Mouse (Mus musculus) c-Kit-positive CD71-positive TER-119-negative erythroid progenitor cells, embryonic 14.5 days (primary cell): Measurements from ENCODE around the gene Peli2.
"Not testable (repeated sequence)": the region's sequence is repeated elsewhere in the genome, so short reads cannot be mapped to it uniquely, and the experiment has no call there.

Source experiments
- DNase-seq: peaks from one replicate; pipeline ENCODE4 v3.0.0-alpha.2; 2013; ENCODE audit warnings: low read depth

Gene Peli2

DNA sequence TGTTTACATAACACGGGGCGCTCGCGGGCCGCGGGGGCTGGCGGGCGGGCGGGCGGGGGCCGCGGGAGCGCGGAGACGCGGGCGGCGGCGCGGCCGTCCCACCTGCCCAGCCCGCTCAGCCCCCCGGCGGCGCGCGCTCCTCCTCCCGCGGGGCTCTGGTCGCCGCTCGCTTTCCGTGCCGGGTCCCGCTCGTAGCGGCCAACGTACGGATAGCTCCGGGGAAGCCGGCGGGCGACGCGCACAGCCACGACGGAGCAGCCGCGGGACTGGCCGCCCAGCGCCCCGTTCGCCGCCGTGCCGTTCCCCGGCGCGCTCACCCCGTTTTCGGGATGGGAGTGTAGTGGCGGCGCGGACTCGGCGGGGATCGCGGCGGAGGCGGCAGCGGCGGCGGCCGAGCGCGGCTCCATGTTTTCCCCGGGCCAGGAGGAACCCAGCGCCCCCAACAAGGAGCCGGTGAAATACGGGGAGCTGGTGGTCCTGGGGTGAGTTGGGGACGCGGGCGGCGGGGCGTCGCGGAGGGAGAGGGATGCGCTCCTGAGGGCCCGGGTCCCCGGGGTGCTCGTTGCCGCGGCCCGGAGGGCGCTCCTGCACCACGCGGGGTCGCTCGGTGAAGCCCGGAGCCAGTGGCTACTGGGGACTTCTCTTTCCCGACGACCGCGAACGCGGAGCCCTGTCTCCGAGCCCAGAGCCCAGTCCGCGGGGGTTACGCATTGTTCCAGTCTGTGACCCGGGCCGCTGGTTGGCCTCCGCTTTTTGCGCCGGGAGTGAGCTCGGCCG lies at the start of gene Peli2:
Gene Peli2, plus strand, starts transcription at position 72 of the 777 bp plus-strand sequence.
- no peak for DNase-seq

- no peak for DNase-seq
These were observed 48.5 kb upstream of the Peli2 start for GRCm38 (mm10) chr14:48072104-48072503.

DNA sequence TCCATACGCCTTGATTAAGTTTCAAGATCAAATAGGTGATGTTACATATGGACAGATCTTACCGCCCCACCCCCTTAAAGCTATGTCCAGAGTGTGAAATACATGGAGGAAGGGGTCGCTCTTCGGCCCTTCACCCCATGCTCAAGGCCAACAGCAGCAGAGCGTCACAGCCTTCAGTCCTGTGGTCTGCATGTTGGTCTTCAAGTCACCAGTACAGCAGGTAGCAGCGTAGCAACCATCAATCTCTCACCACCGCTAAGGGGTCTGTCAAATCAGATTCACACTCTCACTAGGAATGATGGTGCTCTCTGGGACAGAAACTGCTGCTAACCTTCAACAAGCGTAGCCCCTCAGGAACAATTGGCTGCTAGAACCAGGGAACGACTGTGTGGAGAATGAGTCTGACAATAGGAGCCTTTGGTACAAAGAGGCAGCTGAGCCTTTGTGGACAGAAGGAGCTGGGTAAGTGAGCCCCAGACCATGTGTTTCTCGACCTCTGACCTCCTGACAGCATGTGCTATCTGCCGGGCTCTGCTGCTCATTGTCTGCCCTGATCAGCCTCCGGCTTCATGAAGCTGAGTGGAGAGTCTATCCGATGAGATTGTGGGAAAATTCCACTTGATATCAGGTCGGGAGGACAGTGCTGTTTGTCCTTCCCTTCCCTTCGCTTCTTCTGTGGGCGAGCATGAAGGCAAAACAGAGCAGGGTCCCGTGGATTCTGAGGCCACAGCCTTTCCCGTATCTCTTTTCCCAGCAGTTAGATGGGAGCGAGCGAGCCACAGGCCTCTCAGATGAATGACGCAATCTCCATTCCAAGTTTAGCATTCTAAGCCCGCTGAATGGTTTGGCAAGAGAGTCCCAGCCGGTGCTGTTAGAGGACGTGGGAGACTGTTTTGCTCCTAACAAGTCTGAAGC lies 47.1 kb upstream of the Peli2 start:
- DNase-seq = no peak

- not testable (repeated sequence) for DNase-seq
These were observed 41.0 kb upstream of the Peli2 start for GRCm38 (mm10) chr14:48079574-48079973.

- no peak for DNase-seq
These were observed 36.5 kb upstream of the Peli2 start for GRCm38 (mm10) chr14:48083836-48084812.

- no peak for DNase-seq
These were observed 33.8 kb upstream of the Peli2 start for GRCm38 (mm10) chr14:48086682-48087297.

DNA sequence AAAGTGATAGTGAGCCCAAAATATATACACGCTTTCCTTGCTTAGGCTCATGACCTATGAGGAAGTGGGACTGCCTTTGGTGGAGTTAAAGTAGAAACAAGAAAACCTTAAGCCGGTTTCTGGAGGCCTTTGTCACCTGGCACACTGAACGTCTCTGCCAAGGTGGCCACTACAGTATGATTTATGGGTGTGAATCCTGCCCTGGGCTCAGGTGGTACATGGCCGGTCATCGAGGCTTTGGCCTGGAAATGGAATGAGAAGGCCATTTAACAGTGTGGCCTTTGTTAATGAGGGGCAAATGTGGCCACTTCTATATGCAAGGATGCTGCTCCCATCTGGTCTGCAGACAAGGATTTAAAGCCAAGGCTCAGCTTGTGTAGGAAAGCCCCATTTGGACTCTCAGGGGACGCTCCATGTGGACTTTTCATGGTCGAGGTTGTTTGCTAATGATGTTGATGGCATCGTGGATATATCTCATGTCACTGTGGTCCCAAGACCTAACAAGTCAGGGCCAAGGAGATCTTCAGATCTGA lies 33.3 kb upstream of the Peli2 start:
- no peak for DNase-seq

DNA sequence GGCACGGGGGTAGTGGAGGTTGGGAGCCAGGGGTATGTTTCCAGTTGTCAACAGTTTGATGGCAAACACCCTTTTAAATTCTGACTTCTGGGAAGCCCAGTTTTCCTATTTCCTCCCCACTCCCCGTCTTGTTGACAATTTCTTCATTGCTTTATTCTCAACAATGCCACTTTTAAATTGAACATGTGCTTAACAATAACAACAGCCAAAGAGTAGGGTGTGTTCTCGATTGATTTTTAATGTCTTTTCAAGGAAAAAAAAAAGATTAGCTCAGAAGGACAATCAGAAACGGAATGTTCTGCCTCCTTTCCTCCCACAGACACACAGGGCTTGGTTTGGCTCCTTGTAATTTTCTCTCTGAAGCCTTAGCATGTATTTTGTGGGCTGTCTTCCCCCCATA lies 30.2 kb upstream of the Peli2 start:
- no peak for DNase-seq

GRCm38 (mm10) chr14:48091160-48091559 lies 29.5 kb upstream of the Peli2 start:
- DNase-seq = no peak

- DNase-seq = no peak
These were observed 22.4 kb upstream of the Peli2 start for GRCm38 (mm10) chr14:48098253-48098652.

- no peak for DNase-seq
These were observed 21.3 kb upstream of the Peli2 start for GRCm38 (mm10) chr14:48099354-48099753.

- DNase-seq = no peak
These were observed 14.2 kb upstream of the Peli2 start for GRCm38 (mm10) chr14:48106453-48106852.

GRCm38 (mm10) chr14:48117986-48118385 lies 2.6 kb upstream of the Peli2 start:
- no peak for DNase-seq

- no peak for DNase-seq
These were observed 1.5 kb upstream of the Peli2 start for GRCm38 (mm10) chr14:48119012-48119647.

DNA sequence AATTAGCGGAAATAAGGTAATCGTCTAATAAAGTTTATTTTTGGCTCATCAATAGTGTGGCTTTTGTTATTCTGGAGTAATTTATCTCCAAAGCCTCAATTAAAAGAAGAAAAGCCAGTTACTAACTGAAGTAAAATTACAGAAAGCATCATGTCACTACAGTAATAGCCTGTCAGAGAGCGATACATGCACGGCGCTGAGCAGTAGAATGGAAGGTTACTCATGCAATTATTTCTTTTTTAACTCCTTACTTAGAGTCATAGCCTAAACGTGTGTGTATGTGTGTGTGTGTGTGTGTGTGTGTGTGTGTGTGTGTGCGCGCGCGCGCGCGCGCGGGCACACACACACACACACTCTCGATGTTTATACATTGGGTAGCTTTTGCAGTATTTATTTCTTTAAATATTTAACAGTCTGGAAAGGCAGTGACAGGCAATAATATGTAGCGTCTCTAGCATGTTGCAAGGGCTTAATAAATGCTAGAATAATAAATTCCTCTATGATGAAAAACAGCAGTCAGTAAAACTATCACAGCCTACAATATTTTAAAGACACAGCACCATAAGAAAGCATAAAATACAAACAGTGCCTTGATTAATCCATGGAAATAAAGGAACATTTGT lies 864 bp upstream of the Peli2 start:
- DNase-seq = no peak

DNA sequence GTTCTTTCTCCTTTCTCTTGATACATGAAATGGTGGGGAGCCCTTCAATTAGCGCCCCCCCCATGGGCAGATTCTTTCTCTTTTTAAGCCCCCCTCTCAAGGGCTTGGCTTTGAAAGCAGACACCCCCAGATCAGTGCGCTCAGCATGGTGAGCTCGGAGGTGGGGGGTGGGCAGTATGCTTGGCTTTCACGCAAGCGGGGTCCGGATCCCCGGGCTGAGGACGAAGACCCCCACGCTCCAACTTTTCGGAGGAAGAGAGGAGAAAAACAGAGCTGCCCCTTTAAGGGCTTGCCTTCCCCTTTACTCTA lies 226 bp upstream of the Peli2 start:
- no peak for DNase-seq

DNA sequence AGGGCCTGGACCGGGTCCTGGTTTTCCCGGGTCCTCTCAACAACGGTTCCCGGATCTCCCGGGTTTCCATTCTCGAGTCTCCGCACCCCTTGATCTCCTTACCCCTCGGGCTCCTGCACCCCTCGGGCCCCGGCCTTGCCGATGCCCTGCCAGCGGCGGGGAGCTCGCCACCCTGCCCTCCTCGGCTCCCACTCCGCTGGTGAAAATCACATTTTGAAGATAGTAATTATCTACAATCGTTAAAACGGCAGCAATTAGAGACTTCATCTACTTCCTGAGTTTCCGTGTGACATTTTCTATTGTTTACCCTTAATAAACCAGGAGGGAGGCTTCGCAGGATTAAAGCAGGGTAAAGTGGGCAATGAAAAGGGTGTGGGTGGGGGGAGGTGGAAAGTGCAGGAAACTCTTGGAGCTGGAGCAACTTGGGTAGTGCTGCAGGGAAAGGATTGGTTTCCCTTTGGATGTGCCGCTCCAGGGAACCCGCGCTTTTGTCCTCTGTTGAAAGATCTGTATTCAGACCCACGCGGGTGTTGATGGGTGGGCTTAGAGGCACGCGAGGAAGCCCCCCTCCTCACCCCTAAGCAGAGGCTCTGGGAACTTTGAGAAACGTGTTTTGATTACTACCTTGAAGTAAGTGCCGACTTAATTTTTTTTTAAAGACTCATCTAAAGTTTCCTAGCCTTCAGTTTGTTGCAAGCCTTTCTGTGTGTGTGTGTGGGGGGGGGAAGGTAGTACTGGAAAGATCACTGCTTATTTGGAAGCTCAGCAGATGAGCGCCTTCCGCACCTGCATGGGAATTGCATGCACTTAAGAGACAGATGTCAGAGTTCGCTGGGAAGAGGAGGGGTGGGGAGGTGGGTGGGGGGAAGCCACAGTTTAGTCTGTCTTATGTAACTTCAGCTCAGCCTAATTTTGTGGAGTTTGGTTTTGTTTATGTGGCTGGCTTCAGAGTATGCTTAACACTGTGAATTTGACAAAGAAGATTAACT lies 1.2 kb downstream of the Peli2 start:
- no peak for DNase-seq

GRCm38 (mm10) chr14:48124011-48124410 lies 3.4 kb downstream of the Peli2 start:
- DNase-seq = no peak

DNA sequence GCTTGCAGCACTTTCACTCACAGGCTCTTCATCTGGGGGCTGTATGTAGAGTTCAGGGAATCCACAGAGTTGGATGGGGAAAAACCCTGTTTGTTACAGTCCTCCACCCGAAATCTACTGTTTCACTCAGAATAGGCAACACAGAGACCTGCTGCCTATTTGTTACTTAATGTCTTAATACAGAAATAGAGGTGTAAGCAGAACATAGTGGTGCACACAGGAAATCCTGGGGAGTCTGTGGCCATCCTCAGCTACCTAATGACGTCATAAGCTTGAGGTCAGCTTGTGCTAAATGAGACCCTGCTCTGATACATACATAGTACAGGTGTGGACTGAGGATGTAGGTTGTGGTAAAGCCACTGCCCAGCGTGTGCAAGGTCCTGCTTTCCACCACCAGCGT lies 4.2 kb downstream of the Peli2 start:
- DNase-seq = no peak
